Mouse (Mus musculus) heart, embryonic 14.5 days (tissue): ENCODE results near the gene Smap1. TPM values are rescaled to one million over a fixed set of nuclear protein-coding genes. Genes with fewer than 3 reads are reported as not detected.
"Not testable (repeated sequence)": the region's sequence is repeated elsewhere in the genome, so short reads cannot be mapped to it uniquely, and the experiment has no call there.

Source experiments
- ATAC-seq: fragments of 200-750 bp; cut with Nextera tagmentation; 2 replicates; pipeline ENCODE4 v1.8.0; 2017; ENCODE audit warnings: low read depth, moderate TSS enrichment; ENCODE audit not compliant: insufficient number of reproducible peaks, insufficient read depth, low FRiP score
- H3K27ac ChIP-seq, 2 experiments: fragments of 200-500 bp in 1 of 2; fragments of 300-500 bp in 1 of 2; sonication (generic) in 1 of 2; replicated peaks in 1 of 2; 2 replicates each; pipeline ENCODE4 v1.5.1; 2012 to 2014; ENCODE audit warnings: low read depth in 2 of 2, low read length in 2 of 2, control low read depth in 1 of 2, mild to moderate bottlenecking in 1 of 2, mixed read lengths in 1 of 2; ENCODE audit not compliant: control insufficient read depth in 1 of 2, insufficient read depth in 1 of 2
- H3K27me3 ChIP-seq: fragments of 300-500 bp; sonication (generic); 2 replicates; pipeline ENCODE4 v1.6.1; 2014; ENCODE audit warnings: mild to moderate bottlenecking, low read length, control low read depth; ENCODE audit not compliant: control insufficient read depth, insufficient read depth
- H3K36me3 ChIP-seq: fragments of 300-500 bp; sonication (generic); 2 replicates; pipeline ENCODE4 v1.6.1; 2014; ENCODE audit warnings: mild to moderate bottlenecking, control low read depth, low read length, mixed read lengths; ENCODE audit not compliant: control insufficient read depth, insufficient read depth
- H3K4me1 ChIP-seq, 2 experiments: fragments of 200-500 bp in 1 of 2; fragments of 300-500 bp in 1 of 2; sonication (generic) in 1 of 2; 2 replicates each; pipeline ENCODE4 v1.6.1; 2012 to 2014; ENCODE audit warnings: low read length in 2 of 2, control low read depth in 1 of 2, mixed read lengths in 1 of 2; ENCODE audit not compliant: control insufficient read depth in 2 of 2, insufficient read depth in 2 of 2
- H3K4me2 ChIP-seq: fragments of 300-500 bp; sonication (generic); 2 replicates; pipeline ENCODE4 v1.6.1; 2014; ENCODE audit warnings: mild to moderate bottlenecking, low read length
- H3K4me3 ChIP-seq, 2 experiments: fragments of 200-500 bp in 1 of 2; fragments of 300-500 bp in 1 of 2; sonication (generic) in 1 of 2; 2 replicates each; pipeline ENCODE4 v1.5.1; 2012 to 2014; ENCODE audit warnings: low read length in 2 of 2, mild to moderate bottlenecking in 2 of 2, control low read depth in 1 of 2, low read depth in 1 of 2, moderate library complexity in 1 of 2; ENCODE audit not compliant: control insufficient read depth in 1 of 2, insufficient read depth in 1 of 2
- H3K9ac ChIP-seq: fragments of 300-500 bp; sonication (generic); 2 replicates; pipeline ENCODE4 v1.6.1; 2014; ENCODE audit warnings: mild to moderate bottlenecking, low read length
- H3K9me3 ChIP-seq: fragments of 300-500 bp; sonication (generic); 2 replicates; pipeline ENCODE4 v1.6.1; 2016; ENCODE audit warnings: low read length, control low read depth; ENCODE audit not compliant: control insufficient read depth
- WGBS: fragments of 180-500 bp; shearing (Covaris S2); extraction: QIAGEN DNeasy Blood & Tissue Kit; methylation state at CpG from one replicate; pipeline ENCODE4 v1.1.7; 2014; 5-methylcytosine and 5-hydroxymethylcytosine counted together
- polyA plus RNA-seq: library from polyadenylated mRNA; unstranded; fragments of >200 nt; fragmentation: Nextera tagmentation; extraction: Ambion mirVana; gene quantifications from 2 replicates; pipeline ENCODE4 v1.2.1, GENCODE M21; 2014

Smap1 gene
- polyA plus RNA-seq, result 41.5 and 44.1 TPM in 2 replicates

DNA sequence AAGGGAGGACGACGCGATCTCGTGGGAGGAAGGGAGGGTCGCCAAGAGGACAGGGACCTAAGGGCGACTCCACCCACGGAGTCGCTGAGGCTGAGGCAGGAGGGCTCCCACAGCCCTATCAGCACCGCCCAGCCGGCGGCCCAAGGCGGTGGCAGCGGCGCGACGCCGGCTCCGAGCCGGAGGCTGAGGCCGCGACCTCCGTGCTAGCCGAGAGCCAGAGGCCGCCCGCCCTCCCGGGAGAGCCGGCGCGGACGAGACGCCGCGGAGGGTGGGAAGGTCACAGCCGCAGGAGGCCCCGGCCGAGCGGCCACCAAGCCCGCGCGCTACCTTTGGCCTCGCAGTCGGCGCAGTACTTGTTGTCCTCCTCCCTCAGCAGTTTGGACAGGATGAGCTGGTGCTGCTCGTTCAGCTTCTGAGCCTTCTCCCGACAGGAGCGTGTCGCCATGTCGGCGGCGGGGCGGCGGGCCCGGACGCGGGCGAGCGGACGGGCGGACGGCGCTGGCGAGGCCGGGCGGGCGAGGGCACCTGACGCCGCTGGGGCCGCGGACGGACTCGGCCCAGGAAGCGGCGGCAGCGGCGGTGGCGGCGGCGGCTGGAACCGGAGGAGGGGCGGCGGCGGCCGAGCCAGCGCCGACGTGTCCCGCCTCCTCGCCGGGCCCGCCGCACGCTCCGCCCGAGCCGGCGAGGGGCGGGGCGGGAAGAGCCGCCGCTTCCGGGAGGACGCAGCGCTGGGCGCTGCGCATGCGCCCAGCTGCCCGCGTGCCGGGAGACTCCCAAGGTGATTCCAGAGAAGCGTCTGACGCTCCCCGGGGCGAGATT lies at the start of gene Smap1:
Gene Smap1, minus strand, starts transcription at position 607 of the 819 bp plus-strand sequence.
- peaks cover under 1 to 14% of the 10 kb centered on the region in 2 experiments; a peak in 2 of 4 replicates for H3K4me1 ChIP-seq
- ATAC-seq, result peak; percentile 88
- peak within 1 kb of the TSS; percentile 96 for H3K9ac ChIP-seq
- H3K36me3 ChIP-seq, result no peaks in the 10 kb centered on the region
- H3K27ac ChIP-seq, result peak within 1 kb of the TSS; percentile 97
- H3K27me3 ChIP-seq, result no peaks in the 10 kb centered on the region
- under 1% methylated on average over 81 of the region's 113 CpGs for WGBS
- peak within 1 kb of the TSS; percentile 78 for H3K4me2 ChIP-seq
- peaks cover 11% of the 10 kb centered on the region for H3K9me3 ChIP-seq
- H3K4me3 ChIP-seq, result peak within 1 kb of the TSS; percentile 86 to 96

DNA sequence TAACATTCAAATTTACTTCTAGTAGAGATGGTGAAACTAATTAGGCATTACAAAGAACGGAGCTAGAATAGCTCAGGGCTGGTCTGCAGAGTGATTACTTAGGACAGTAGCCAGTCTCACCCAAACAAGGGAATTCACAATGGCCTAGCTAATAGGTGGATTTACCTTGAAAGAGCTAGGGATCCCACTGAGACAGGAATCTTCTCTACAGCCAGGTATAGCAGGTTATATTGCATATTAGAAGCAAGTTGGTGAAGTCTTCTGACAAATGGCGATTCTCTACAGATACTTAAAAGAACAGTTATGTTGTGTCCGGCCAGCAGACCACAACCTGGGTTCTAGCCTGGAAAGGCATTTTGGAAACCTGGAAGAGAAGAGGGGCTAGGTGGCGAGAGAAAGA lies 49.0 kb upstream of the Smap1 start:
- H3K36me3 ChIP-seq, H3K27ac ChIP-seq, H3K9me3 ChIP-seq, H3K4me2 ChIP-seq, H3K27me3 ChIP-seq, H3K4me1 ChIP-seq, H3K4me3 ChIP-seq, H3K9ac ChIP-seq, ATAC-seq: not testable (repeated sequence)
- WGBS, result 81% methylated on average over 3 of the region's 4 CpGs

DNA sequence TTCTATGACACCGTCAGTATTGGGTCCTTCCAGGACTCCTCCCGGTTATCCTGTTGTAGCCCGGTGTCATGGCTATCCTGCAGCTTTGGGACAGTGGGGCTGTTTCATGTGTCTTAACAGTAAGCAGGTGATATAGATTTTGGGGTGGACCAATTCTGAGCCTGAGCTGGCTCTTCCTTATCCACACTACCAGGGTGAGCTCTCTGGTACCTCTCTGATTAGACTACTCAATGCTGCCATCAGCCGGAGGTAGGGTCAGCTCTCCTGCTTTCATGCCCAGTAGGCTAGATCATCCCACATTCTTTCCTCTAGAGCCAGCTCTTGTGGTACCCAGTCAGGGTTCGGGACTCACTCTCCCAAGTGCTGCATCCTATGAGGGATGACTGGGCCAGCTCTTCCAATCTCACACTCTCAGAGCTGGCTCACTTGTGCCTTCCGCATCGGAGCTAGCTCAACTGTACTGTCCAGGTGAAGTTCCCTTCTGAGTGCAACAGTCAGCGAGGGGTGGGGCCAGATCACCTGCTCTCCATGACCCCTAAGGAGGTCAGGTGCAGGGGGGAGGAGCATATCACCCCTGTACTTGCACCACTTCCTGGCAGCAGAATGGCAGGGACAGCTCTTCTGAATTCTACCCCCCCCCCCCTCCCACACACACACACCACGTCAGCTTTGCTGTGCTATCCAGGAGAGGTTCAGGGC lies 46.1 kb upstream of the Smap1 start:
- Histone ChIP-seq H3K4me1 (peaks cover 0 to 3% of the 10 kb centered on the region in 2 experiments; a peak in 1 of 4 replicates), H3K36me3 (no peaks in the 10 kb centered on the region), H3K4me3 (no peak overlapping the region), H3K27ac (no peak overlapping the region), H3K9ac (no peak overlapping the region), H3K27me3 (no peaks in the 10 kb centered on the region), H3K9me3 (0 out of 2 replicates have a peak, but pooled peaks cover 4% of the 10 kb centered on the region), H3K4me2 (no peak overlapping the region)
- 91% methylated on average over 8 of the region's 9 CpGs for WGBS
- no peak for ATAC-seq

DNA sequence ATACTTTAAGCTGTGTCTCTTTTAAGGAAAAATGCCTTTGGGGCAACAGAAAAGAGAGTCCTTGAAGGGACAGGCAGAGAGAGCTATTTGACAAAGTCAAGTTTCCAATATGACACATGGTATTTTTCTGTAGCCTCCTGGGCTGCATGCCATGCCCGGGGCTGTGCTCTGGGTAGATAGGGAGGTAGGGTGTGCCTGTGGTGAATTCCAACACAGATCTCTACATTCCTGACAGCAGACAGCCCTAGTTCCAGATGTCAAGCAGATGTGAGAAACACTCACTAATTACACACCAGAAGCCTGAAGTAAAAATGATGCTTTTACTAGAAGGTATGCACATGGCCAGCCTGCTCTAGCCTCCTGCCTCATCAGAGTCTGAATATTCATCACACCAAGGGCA lies 44.1 kb upstream of the Smap1 start:
- H3K4me1 ChIP-seq, result peaks cover 0 to 3% of the 10 kb centered on the region in 2 experiments; a peak in 1 of 4 replicates
- H3K9ac ChIP-seq, result no peak overlapping the region
- WGBS, result 21% methylated on average over 1 of the region's 1 CpGs
- no peak overlapping the region for H3K27ac ChIP-seq
- ATAC-seq, result no peak
- H3K36me3 ChIP-seq, result no peaks in the 10 kb centered on the region
- no peak overlapping the region for H3K4me3 ChIP-seq
- 0 out of 2 replicates have a peak, but pooled peaks cover 4% of the 10 kb centered on the region for H3K9me3 ChIP-seq
- no peak overlapping the region for H3K4me2 ChIP-seq
- no peaks in the 10 kb centered on the region for H3K27me3 ChIP-seq

DNA sequence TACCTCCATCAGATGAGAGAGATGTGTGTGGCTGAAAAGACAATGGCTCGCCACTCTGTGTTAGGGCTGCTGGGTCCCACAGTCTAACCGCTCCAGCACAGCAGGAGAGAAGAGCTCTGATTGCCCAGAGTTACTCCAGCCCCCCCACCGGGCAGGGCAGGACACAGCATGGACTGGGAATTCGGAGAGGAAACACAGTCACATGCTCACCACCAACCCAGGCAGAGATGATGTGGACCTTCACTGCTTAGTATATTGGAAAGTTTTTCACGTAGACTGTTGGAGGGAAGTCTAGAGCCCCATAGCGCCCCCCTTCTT lies 37.3 kb upstream of the Smap1 start:
- 22% methylated on average over 6 of the region's 6 CpGs for WGBS
- ATAC-seq, result no peak
- Histone ChIP-seq H3K4me2 (peak overlapping the region; percentile 61), H3K4me1 (peaks cover 0 to under 1% of the 10 kb centered on the region in 2 experiments; a peak in 1 of 4 replicates), H3K9me3 (no peaks in the 10 kb centered on the region), H3K4me3 (peak overlapping the region in 1 of 2 experiments; percentile 20; a peak in 2 of 4 replicates), H3K27ac (no peak overlapping the region), H3K9ac (0 out of 2 replicates have a peak overlapping the region, but pooled peaks have one; percentile 25), H3K36me3 (no peaks in the 10 kb centered on the region), H3K27me3 (no peaks in the 10 kb centered on the region)

DNA sequence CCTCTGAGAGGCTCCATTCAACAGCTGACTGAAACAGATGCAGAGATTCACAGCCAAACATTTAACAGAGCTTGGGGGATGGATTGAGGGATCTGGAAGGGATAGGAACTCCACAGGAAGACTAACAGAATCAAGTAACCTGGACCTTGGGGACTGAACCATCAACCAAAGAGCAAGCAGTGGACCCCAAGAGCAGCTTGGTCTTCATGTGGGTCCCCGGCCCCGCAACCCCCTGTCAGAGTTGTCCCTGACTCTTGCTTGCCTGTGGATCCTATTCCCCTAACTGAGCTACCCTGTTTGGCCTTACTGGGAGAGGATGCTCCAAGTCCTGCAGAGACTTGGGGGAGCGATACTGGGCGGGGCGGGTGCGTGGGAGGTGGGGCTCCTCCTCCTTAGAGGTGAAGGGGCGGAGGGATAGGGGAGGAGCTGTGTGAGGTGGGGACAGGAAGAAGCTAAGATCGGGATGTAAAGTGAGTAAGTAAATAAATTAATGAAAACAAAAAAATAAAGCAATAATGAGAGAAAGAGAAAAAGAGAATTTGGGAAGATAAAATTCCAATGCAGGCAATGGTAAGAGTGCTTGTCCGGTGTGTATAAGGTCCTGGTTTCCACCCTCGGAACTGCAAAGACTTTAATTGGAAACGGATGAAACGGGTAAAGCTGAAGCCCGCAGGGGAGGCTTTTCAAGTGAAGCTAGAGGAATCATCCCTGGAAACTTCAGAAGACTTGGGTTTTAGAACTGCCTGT lies 36.7 kb upstream of the Smap1 start:
- H3K4me3 ChIP-seq, result peak overlapping the region in 1 of 2 experiments; percentile 20; a peak in 2 of 4 replicates
- no peaks in the 10 kb centered on the region for H3K27me3 ChIP-seq
- 12% methylated on average over 13 of the region's 13 CpGs for WGBS
- H3K9ac ChIP-seq, result 0 out of 2 replicates have a peak overlapping the region, but pooled peaks have one; percentile 25
- no peak overlapping the region for H3K27ac ChIP-seq
- H3K9me3 ChIP-seq, result no peaks in the 10 kb centered on the region
- no peaks in the 10 kb centered on the region; a peak in 1 of 4 replicates for H3K4me1 ChIP-seq
- H3K36me3 ChIP-seq, result no peaks in the 10 kb centered on the region
- H3K4me2 ChIP-seq, result peak overlapping the region; percentile 61
- no peak for ATAC-seq

DNA sequence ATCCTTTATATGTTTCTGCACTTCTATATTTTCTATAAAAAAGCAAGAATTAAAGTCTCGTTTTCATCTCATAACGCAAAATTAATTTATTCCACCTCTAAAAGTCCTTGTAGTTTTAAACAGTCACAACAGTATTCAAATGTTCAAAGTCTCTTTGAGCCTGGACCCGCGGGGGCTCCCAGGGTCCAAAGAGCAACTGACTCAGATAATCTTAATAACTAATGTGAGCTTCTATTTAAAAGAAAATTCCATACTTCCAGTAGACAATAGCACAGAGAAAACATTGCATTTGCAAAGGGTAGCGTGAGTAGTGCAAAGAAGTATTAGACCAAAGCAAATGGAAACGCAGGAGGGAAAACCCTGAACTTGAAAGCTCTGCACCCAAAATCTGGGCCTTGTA lies 36.0 kb upstream of the Smap1 start:
- Histone ChIP-seq H3K4me2 (no peak overlapping the region), H3K36me3 (no peaks in the 10 kb centered on the region)

More for the DNA sequence above, 36.0 kb upstream of the Smap1 start:
- no peak overlapping the region for H3K4me3 ChIP-seq
- 85% methylated on average over 6 of the region's 6 CpGs for WGBS
- H3K27me3 ChIP-seq, result no peaks in the 10 kb centered on the region
- H3K4me1 ChIP-seq, result no peaks in the 10 kb centered on the region; a peak in 1 of 4 replicates
- no peak overlapping the region for H3K27ac ChIP-seq
- no peak overlapping the region for H3K9ac ChIP-seq
- no peak for ATAC-seq
- H3K9me3 ChIP-seq, result no peaks in the 10 kb centered on the region
